Mouse (Mus musculus): Measurements from ENCODE around the gene H2afy. TPM values are rescaled to one million over a fixed set of nuclear protein-coding genes. Genes with fewer than 3 reads are reported as not detected.

The H2afy gene
- 114 and 120 TPM in 2 replicates for polyA plus RNA-seq (2015; fragmentation: Nextera tagmentation; extraction: Ambion mirVana)

GRCm38 (mm10) chr13:56136200-56136599, at the start of gene H2afy:
TSS of gene H2afy (minus strand) at chr13:56136361.
- no peaks in the 10 kb centered on the region for H3K9me3 ChIP-seq (replicated peaks; ENCODE audit: control insufficient read depth, low read length)
- peak within 1 kb of the TSS; percentile 90 for H3K27ac ChIP-seq (ENCODE audit: low read length)
- no peaks in the 10 kb centered on the region for H3K27me3 ChIP-seq (ENCODE audit: control insufficient read depth, insufficient read depth, low read length)
- WGBS: 94% methylated on average over 2 of the region's 2 CpGs
- ATAC-seq (replicated peaks; ENCODE audit: extremely low read depth, insufficient read depth, low FRiP score): no peak
- no peaks in the 10 kb centered on the region for H3K36me3 ChIP-seq (ENCODE audit: control insufficient read depth, insufficient read depth)
- H3K9ac ChIP-seq (ENCODE audit: low read length): peak within 1 kb of the TSS; percentile 99
- peak within 1 kb of the TSS; percentile 93 for H3K4me2 ChIP-seq (ENCODE audit: low read depth, low read length)
- peak within 1 kb of the TSS; percentile 99 for H3K4me3 ChIP-seq (ENCODE audit: low read length)
- H3K4me1 ChIP-seq (ENCODE audit: control insufficient read depth, insufficient read depth, low read length): peaks cover 31% of the 10 kb centered on the region

- 80% methylated on average over 5 of the region's 5 CpGs for WGBS
- Histone ChIP-seq H3K9me3 (replicated peaks; ENCODE audit: control insufficient read depth, low read length) (no peaks in the 10 kb centered on the region), H3K4me3 (ENCODE audit: low read length) (no peak overlapping the region), H3K27me3 (ENCODE audit: control insufficient read depth, insufficient read depth, low read length) (no peaks in the 10 kb centered on the region), H3K27ac (ENCODE audit: low read length) (no peak overlapping the region), H3K4me1 (ENCODE audit: control insufficient read depth, insufficient read depth, low read length) (no peaks in the 10 kb centered on the region), H3K36me3 (ENCODE audit: control insufficient read depth, insufficient read depth) (no peaks in the 10 kb centered on the region), H3K9ac (ENCODE audit: low read length) (no peak overlapping the region), H3K4me2 (ENCODE audit: low read depth, low read length) (no peak overlapping the region)
- no peak for ATAC-seq (replicated peaks; ENCODE audit: extremely low read depth, insufficient read depth, low FRiP score)
Observed at GRCm38 (mm10) chr13:56183687-56184086, 47.5 kb upstream of the H2afy start.

- no peak overlapping the region for H3K9ac ChIP-seq (ENCODE audit: low read length)
- no peak overlapping the region for H3K4me3 ChIP-seq (ENCODE audit: low read length)
- no peak overlapping the region for H3K27ac ChIP-seq (ENCODE audit: low read length)
- no peak overlapping the region for H3K4me2 ChIP-seq (ENCODE audit: low read depth, low read length)
- H3K36me3 ChIP-seq (ENCODE audit: control insufficient read depth, insufficient read depth): no peaks in the 10 kb centered on the region
- no peak for ATAC-seq (replicated peaks; ENCODE audit: extremely low read depth, insufficient read depth, low FRiP score)
- H3K4me1 ChIP-seq (ENCODE audit: control insufficient read depth, insufficient read depth, low read length): no peaks in the 10 kb centered on the region
- WGBS: 59% methylated on average over 8 of the region's 8 CpGs
- H3K27me3 ChIP-seq (ENCODE audit: control insufficient read depth, insufficient read depth, low read length): no peaks in the 10 kb centered on the region
- no peaks in the 10 kb centered on the region for H3K9me3 ChIP-seq (replicated peaks; ENCODE audit: control insufficient read depth, low read length)
Observed at GRCm38 (mm10) chr13:56181424-56181823, 45.3 kb upstream of the H2afy start.

- Histone ChIP-seq H3K4me2 (ENCODE audit: low read depth, low read length) (peak within 1 kb of the TSS; percentile 11; the same call in 1 of the 2 replicates), H3K4me1 (ENCODE audit: control insufficient read depth, insufficient read depth, low read length) (no peaks in the 10 kb centered on the region), H3K27me3 (ENCODE audit: control insufficient read depth, insufficient read depth, low read length) (no peaks in the 10 kb centered on the region), H3K9ac (ENCODE audit: low read length) (no peak within 1 kb of the TSS), H3K4me3 (ENCODE audit: low read length) (no peak within 1 kb of the TSS), H3K36me3 (ENCODE audit: control insufficient read depth, insufficient read depth) (no peaks in the 10 kb centered on the region), H3K9me3 (replicated peaks; ENCODE audit: control insufficient read depth, low read length) (no peaks in the 10 kb centered on the region), H3K27ac (ENCODE audit: low read length) (no peak within 1 kb of the TSS)
- ATAC-seq (replicated peaks; ENCODE audit: extremely low read depth, insufficient read depth, low FRiP score): no peak
- WGBS: 80% methylated on average over 16 of the region's 16 CpGs
Observed at GRCm38 (mm10) chr13:56178416-56179035, 42.4 kb upstream of the H2afy start, which contains the start of gene Tifab. TSS of gene Tifab (minus strand) at chr13:56178885.

GRCm38 (mm10) chr13:56176310-56176709, 40.1 kb upstream of the H2afy start:
- WGBS: 86% methylated on average over 9 of the region's 9 CpGs
- Histone ChIP-seq H3K4me3 (ENCODE audit: low read length) (no peak overlapping the region), H3K36me3 (ENCODE audit: control insufficient read depth, insufficient read depth) (no peaks in the 10 kb centered on the region), H3K27me3 (ENCODE audit: control insufficient read depth, insufficient read depth, low read length) (no peaks in the 10 kb centered on the region), H3K9me3 (replicated peaks; ENCODE audit: control insufficient read depth, low read length) (no peaks in the 10 kb centered on the region), H3K4me2 (ENCODE audit: low read depth, low read length) (no peak overlapping the region), H3K4me1 (ENCODE audit: control insufficient read depth, insufficient read depth, low read length) (0 out of 2 replicates have a peak, but pooled peaks cover 2% of the 10 kb centered on the region), H3K9ac (ENCODE audit: low read length) (no peak overlapping the region), H3K27ac (ENCODE audit: low read length) (no peak overlapping the region)
- no peak for ATAC-seq (replicated peaks; ENCODE audit: extremely low read depth, insufficient read depth, low FRiP score)

- no peak overlapping the region for H3K4me2 ChIP-seq (ENCODE audit: low read depth, low read length)
- no peak overlapping the region for H3K9ac ChIP-seq (ENCODE audit: low read length)
- no peaks in the 10 kb centered on the region for H3K36me3 ChIP-seq (ENCODE audit: control insufficient read depth, insufficient read depth)
- no peaks in the 10 kb centered on the region for H3K9me3 ChIP-seq (replicated peaks; ENCODE audit: control insufficient read depth, low read length)
- 0 out of 2 replicates have a peak, but pooled peaks cover 2% of the 10 kb centered on the region for H3K4me1 ChIP-seq (ENCODE audit: control insufficient read depth, insufficient read depth, low read length)
- no peak overlapping the region for H3K4me3 ChIP-seq (ENCODE audit: low read length)
- no peak overlapping the region for H3K27ac ChIP-seq (ENCODE audit: low read length)
- 66% methylated on average over 4 of the region's 4 CpGs for WGBS
- no peak for ATAC-seq (replicated peaks; ENCODE audit: extremely low read depth, insufficient read depth, low FRiP score)
- no peaks in the 10 kb centered on the region for H3K27me3 ChIP-seq (ENCODE audit: control insufficient read depth, insufficient read depth, low read length)
Observed at GRCm38 (mm10) chr13:56175848-56176247, 39.7 kb upstream of the H2afy start.

GRCm38 (mm10) chr13:56172901-56173545, 36.9 kb upstream of the H2afy start:
- no peak for ATAC-seq (replicated peaks; ENCODE audit: extremely low read depth, insufficient read depth, low FRiP score)
- 38% methylated on average over 7 of the region's 7 CpGs for WGBS

GRCm38 (mm10) chr13:56172106-56172505, 35.9 kb upstream of the H2afy start:
- Histone ChIP-seq H3K27me3 (ENCODE audit: control insufficient read depth, insufficient read depth, low read length) (no peaks in the 10 kb centered on the region), H3K9me3 (replicated peaks; ENCODE audit: control insufficient read depth, low read length) (no peaks in the 10 kb centered on the region), H3K4me1 (ENCODE audit: control insufficient read depth, insufficient read depth, low read length) (peaks cover 9% of the 10 kb centered on the region; the same call in 1 of the 2 replicates), H3K36me3 (ENCODE audit: control insufficient read depth, insufficient read depth) (no peaks in the 10 kb centered on the region), H3K4me2 (ENCODE audit: low read depth, low read length) (no peak overlapping the region), H3K27ac (ENCODE audit: low read length) (no peak overlapping the region), H3K9ac (ENCODE audit: low read length) (no peak overlapping the region), H3K4me3 (ENCODE audit: low read length) (no peak overlapping the region)
- ATAC-seq (replicated peaks; ENCODE audit: extremely low read depth, insufficient read depth, low FRiP score): no peak
- WGBS: 74% methylated on average over 7 of the region's 7 CpGs

More at GRCm38 (mm10) chr13:56172901-56173545, 36.9 kb upstream of the H2afy start:
- no peak overlapping the region for H3K4me3 ChIP-seq (ENCODE audit: low read length)
- peaks cover 6% of the 10 kb centered on the region; the same call in 1 of the 2 replicates for H3K4me1 ChIP-seq (ENCODE audit: control insufficient read depth, insufficient read depth, low read length)
- H3K4me2 ChIP-seq (ENCODE audit: low read depth, low read length): no peak overlapping the region
- no peaks in the 10 kb centered on the region for H3K9me3 ChIP-seq (replicated peaks; ENCODE audit: control insufficient read depth, low read length)
- no peaks in the 10 kb centered on the region for H3K36me3 ChIP-seq (ENCODE audit: control insufficient read depth, insufficient read depth)
- H3K27me3 ChIP-seq (ENCODE audit: control insufficient read depth, insufficient read depth, low read length): no peaks in the 10 kb centered on the region
- H3K27ac ChIP-seq (ENCODE audit: low read length): no peak overlapping the region; the same call in 1 of the 2 replicates
- no peak overlapping the region for H3K9ac ChIP-seq (ENCODE audit: low read length)

GRCm38 (mm10) chr13:56168403-56168781, 32.2 kb upstream of the H2afy start:
- ATAC-seq (replicated peaks; ENCODE audit: extremely low read depth, insufficient read depth, low FRiP score): no peak
- Histone ChIP-seq H3K36me3 (ENCODE audit: control insufficient read depth, insufficient read depth) (no peaks in the 10 kb centered on the region), H3K4me2 (ENCODE audit: low read depth, low read length) (no peak overlapping the region), H3K27me3 (ENCODE audit: control insufficient read depth, insufficient read depth, low read length) (0 out of 2 replicates have a peak, but pooled peaks cover 2% of the 10 kb centered on the region), H3K4me3 (ENCODE audit: low read length) (no peak overlapping the region), H3K4me1 (ENCODE audit: control insufficient read depth, insufficient read depth, low read length) (peaks cover 17% of the 10 kb centered on the region), H3K9ac (ENCODE audit: low read length) (no peak overlapping the region), H3K9me3 (replicated peaks; ENCODE audit: control insufficient read depth, low read length) (no peaks in the 10 kb centered on the region), H3K27ac (ENCODE audit: low read length) (no peak overlapping the region)
- 56% methylated on average over 3 of the region's 3 CpGs for WGBS

All from heart, embryonic 16.5 days (tissue).